Mouse (Mus musculus): ENCODE results near the gene Higd1b. TPM values are rescaled to one million over a fixed set of nuclear protein-coding genes. Genes with fewer than 3 reads are reported as not detected.

Gene Higd1b
- polyA plus RNA-seq, 1 experiment = not detected

DNA sequence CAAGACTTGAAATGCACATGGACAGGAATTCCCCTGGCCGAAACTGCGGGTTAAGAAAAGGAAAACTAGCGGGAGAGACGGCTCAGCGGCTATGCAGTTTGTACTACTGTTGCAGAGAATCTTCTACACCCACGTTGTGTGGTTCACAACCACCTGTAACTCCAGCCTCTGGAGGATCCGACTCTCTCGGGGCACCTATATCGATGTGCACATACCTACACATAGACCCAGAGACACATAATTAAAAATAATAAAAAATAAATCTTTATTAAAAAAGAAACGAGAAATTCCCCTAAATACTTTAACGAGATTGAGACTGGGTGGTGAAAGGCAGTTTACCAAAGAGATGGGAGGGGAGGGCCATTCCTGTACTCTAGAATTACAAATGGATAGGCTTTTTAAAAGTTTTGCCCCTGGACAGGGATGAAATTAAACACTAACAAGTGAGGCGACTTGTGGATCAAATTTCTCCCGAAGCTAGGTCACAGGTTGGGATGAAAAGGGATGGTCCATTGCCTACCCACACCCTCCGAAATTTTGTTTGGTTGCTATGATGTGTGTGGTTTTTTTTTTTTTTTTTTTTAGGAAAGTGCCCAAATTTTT is 15.8 kb upstream of the Higd1b start:
- peak overlapping the region; percentile 60 for H3K4me3 ChIP-seq (ENCODE audit: insufficient read depth, poor library complexity, severe bottlenecking)
- H3K79me3 ChIP-seq (ENCODE audit: low read depth) = peaks cover 32% of the 10 kb centered on the region
- H3K79me2 ChIP-seq (ENCODE audit: control insufficient read depth, insufficient read depth) = peaks cover 34% of the 10 kb centered on the region
- H3K36me3 ChIP-seq (ENCODE audit: control insufficient read depth, insufficient read depth) = no peaks in the 10 kb centered on the region
- no peak for TF ChIP-seq USF1 (IDR thresholded peaks at IDR 0.05; ENCODE audit: low read depth)
- no peak for TF ChIP-seq MAX (IDR thresholded peaks at IDR 0.05)
- TF ChIP-seq FOSL1 (IDR thresholded peaks at IDR 0.05; ENCODE audit: insufficient read depth, low read length, poor library complexity, severe bottlenecking) = no peak
- TF ChIP-seq MYOD1 (IDR thresholded peaks at IDR 0.05; ENCODE audit: control insufficient read depth, insufficient read length, low read depth) = no peak
- TF ChIP-seq CTCF (IDR thresholded peaks at IDR 0.05; ENCODE audit: control insufficient read depth, insufficient read depth, insufficient read length) = no peak
- no peak for TF ChIP-seq CEBPB (IDR thresholded peaks at IDR 0.05; ENCODE audit: low read depth)
- TF ChIP-seq MYOG (IDR thresholded peaks at IDR 0.05; ENCODE audit: control insufficient read depth, extremely low read depth, insufficient read length) = no peak
- H3ac ChIP-seq (ENCODE audit: control insufficient read depth, insufficient read length, low read depth) = no peak overlapping the region
- H3K27me3 ChIP-seq (ENCODE audit: control insufficient read depth, insufficient read depth, insufficient read length) = peaks cover 6% of the 10 kb centered on the region

GRCm38 (mm10) chr11:102820432-102820831 is 15.2 kb upstream of the Higd1b start:
- Histone ChIP-seq H3K79me3 (ENCODE audit: low read depth) (peaks cover 27% of the 10 kb centered on the region), H3K79me2 (ENCODE audit: control insufficient read depth, insufficient read depth) (peaks cover 28% of the 10 kb centered on the region), H3K27me3 (ENCODE audit: control insufficient read depth, insufficient read depth, insufficient read length) (peaks cover 6% of the 10 kb centered on the region), H3K4me3 (ENCODE audit: insufficient read depth, poor library complexity, severe bottlenecking) (no peak overlapping the region), H3ac (ENCODE audit: control insufficient read depth, insufficient read length, low read depth) (no peak overlapping the region), H3K36me3 (ENCODE audit: control insufficient read depth, insufficient read depth) (no peaks in the 10 kb centered on the region)
- TF ChIP-seq MYOG (IDR thresholded peaks at IDR 0.05; ENCODE audit: control insufficient read depth, extremely low read depth, insufficient read length) (no peak), USF1 (IDR thresholded peaks at IDR 0.05; ENCODE audit: low read depth) (no peak), MYOD1 (IDR thresholded peaks at IDR 0.05; ENCODE audit: control insufficient read depth, insufficient read length, low read depth) (no peak), FOSL1 (IDR thresholded peaks at IDR 0.05; ENCODE audit: insufficient read depth, low read length, poor library complexity, severe bottlenecking) (no peak), MAX (IDR thresholded peaks at IDR 0.05) (no peak)

DNA sequence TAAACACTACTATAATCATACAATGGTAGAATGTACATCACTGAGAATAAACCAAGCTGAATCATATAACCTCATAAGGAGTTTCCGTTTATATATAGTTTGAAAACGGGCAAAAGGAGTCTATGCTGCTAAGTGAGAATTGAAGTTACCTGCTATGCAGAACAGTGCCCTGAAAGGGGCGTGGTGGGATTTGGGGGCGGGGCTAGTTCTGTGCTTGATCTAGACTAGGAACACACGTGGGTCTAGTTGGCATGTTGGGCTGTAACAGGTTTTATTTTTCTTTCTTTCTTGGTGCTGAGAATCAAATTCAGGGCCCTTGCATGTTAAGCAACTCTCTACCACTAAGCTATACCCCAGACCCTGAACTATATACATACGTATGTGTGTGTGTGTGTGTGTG is 14.4 kb upstream of the Higd1b start:
- H3K36me3 ChIP-seq (ENCODE audit: control insufficient read depth, insufficient read depth) = no peaks in the 10 kb centered on the region
- H3K79me2 ChIP-seq (ENCODE audit: control insufficient read depth, insufficient read depth) = peaks cover 20% of the 10 kb centered on the region
- TF ChIP-seq FOSL1 (IDR thresholded peaks at IDR 0.05; ENCODE audit: insufficient read depth, low read length, poor library complexity, severe bottlenecking) = no peak
- TF ChIP-seq USF1 (IDR thresholded peaks at IDR 0.05; ENCODE audit: low read depth) = no peak
- TF ChIP-seq CEBPB (IDR thresholded peaks at IDR 0.05; ENCODE audit: low read depth) = no peak
- no peak for TF ChIP-seq MYOD1 (IDR thresholded peaks at IDR 0.05; ENCODE audit: control insufficient read depth, insufficient read length, low read depth)
- TF ChIP-seq CTCF (IDR thresholded peaks at IDR 0.05; ENCODE audit: control insufficient read depth, insufficient read depth, insufficient read length) = no peak
- TF ChIP-seq MYOG (IDR thresholded peaks at IDR 0.05; ENCODE audit: control insufficient read depth, extremely low read depth, insufficient read length) = no peak
- no peak for TF ChIP-seq MAX (IDR thresholded peaks at IDR 0.05)
- H3K79me3 ChIP-seq (ENCODE audit: low read depth) = peaks cover 19% of the 10 kb centered on the region
- H3K27me3 ChIP-seq (ENCODE audit: control insufficient read depth, insufficient read depth, insufficient read length) = peaks cover 6% of the 10 kb centered on the region
- no peak overlapping the region for H3K4me3 ChIP-seq (ENCODE audit: insufficient read depth, poor library complexity, severe bottlenecking)
- no peak overlapping the region for H3ac ChIP-seq (ENCODE audit: control insufficient read depth, insufficient read length, low read depth)

GRCm38 (mm10) chr11:102826476-102826875 is 9.2 kb upstream of the Higd1b start:
- Histone ChIP-seq H3K36me3 (ENCODE audit: control insufficient read depth, insufficient read depth) (no peaks in the 10 kb centered on the region), H3K4me3 (ENCODE audit: insufficient read depth, poor library complexity, severe bottlenecking) (no peak overlapping the region), H3K79me2 (ENCODE audit: control insufficient read depth, insufficient read depth) (no peaks in the 10 kb centered on the region), H3ac (ENCODE audit: control insufficient read depth, insufficient read length, low read depth) (no peak overlapping the region), H3K79me3 (ENCODE audit: low read depth) (no peaks in the 10 kb centered on the region), H3K27me3 (ENCODE audit: control insufficient read depth, insufficient read depth, insufficient read length) (peaks cover 6% of the 10 kb centered on the region)
- TF ChIP-seq MYOG (IDR thresholded peaks at IDR 0.05; ENCODE audit: control insufficient read depth, extremely low read depth, insufficient read length) = no peak
- TF ChIP-seq CTCF (IDR thresholded peaks at IDR 0.05; ENCODE audit: control insufficient read depth, insufficient read depth, insufficient read length) = no peak
- no peak for TF ChIP-seq MYOD1 (IDR thresholded peaks at IDR 0.05; ENCODE audit: control insufficient read depth, insufficient read length, low read depth)
- TF ChIP-seq FOSL1 (IDR thresholded peaks at IDR 0.05; ENCODE audit: insufficient read depth, low read length, poor library complexity, severe bottlenecking) = no peak
- no peak for TF ChIP-seq USF1 (IDR thresholded peaks at IDR 0.05; ENCODE audit: low read depth)
- no peak for TF ChIP-seq CEBPB (IDR thresholded peaks at IDR 0.05; ENCODE audit: low read depth)
- TF ChIP-seq MAX (IDR thresholded peaks at IDR 0.05) = no peak

DNA sequence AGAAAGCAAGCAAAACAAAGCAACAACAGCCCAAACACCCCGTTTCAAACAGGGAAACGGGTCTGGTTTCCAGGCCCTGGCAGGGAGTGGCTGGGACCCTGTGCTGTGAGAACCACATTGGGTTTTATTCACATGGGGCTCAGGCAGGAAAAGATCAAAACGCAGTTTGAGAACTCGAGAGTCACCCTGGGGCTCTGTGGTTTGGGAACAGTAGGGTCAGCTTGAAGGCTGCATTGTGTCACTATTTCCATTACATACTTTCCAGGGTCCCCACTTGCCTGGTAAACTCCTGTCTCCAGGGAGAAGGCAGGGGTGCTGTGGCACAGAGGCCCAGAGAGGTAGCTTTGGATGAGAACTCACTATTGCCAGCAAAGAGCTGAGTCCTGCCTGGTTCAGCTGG is 8.6 kb upstream of the Higd1b start:
- H3K79me2 ChIP-seq (ENCODE audit: control insufficient read depth, insufficient read depth) = no peaks in the 10 kb centered on the region
- H3K27me3 ChIP-seq (ENCODE audit: control insufficient read depth, insufficient read depth, insufficient read length) = peaks cover 6% of the 10 kb centered on the region
- H3ac ChIP-seq (ENCODE audit: control insufficient read depth, insufficient read length, low read depth) = no peak overlapping the region
- H3K36me3 ChIP-seq (ENCODE audit: control insufficient read depth, insufficient read depth) = no peaks in the 10 kb centered on the region
- no peak for TF ChIP-seq USF1 (IDR thresholded peaks at IDR 0.05; ENCODE audit: low read depth)
- no peak for TF ChIP-seq FOSL1 (IDR thresholded peaks at IDR 0.05; ENCODE audit: insufficient read depth, low read length, poor library complexity, severe bottlenecking)
- no peak for TF ChIP-seq MYOG (IDR thresholded peaks at IDR 0.05; ENCODE audit: control insufficient read depth, extremely low read depth, insufficient read length)
- TF ChIP-seq CTCF (IDR thresholded peaks at IDR 0.05; ENCODE audit: control insufficient read depth, insufficient read depth, insufficient read length) = no peak
- TF ChIP-seq CEBPB (IDR thresholded peaks at IDR 0.05; ENCODE audit: low read depth) = no peak
- no peak for TF ChIP-seq MYOD1 (IDR thresholded peaks at IDR 0.05; ENCODE audit: control insufficient read depth, insufficient read length, low read depth)
- no peak for TF ChIP-seq MAX (IDR thresholded peaks at IDR 0.05)
- no peak overlapping the region for H3K4me3 ChIP-seq (ENCODE audit: insufficient read depth, poor library complexity, severe bottlenecking)
- no peaks in the 10 kb centered on the region for H3K79me3 ChIP-seq (ENCODE audit: low read depth)

All from C2C12 (cell line).